Mouse (Mus musculus) forebrain, embryonic 11.5 days (tissue): ENCODE measurements around the gene Med28. TPM values are rescaled to one million over a fixed set of nuclear protein-coding genes. Genes with fewer than 3 reads are reported as not detected.
A peak's percentile ranks its signal among the peaks of the same experiment; 100 is the strongest.

ENCODE experiments used
- ATAC-seq: fragments of 200-750 bp; cut with Nextera tagmentation; replicated peaks from 2 replicates; pipeline ENCODE4 v1.8.0; 2017; ENCODE audit warnings: moderate TSS enrichment; ENCODE audit not compliant: low FRiP score
- DNase-seq: peaks from one replicate; pipeline ENCODE4 v3.0.0-alpha.2; 2017; ENCODE audit warnings: low spot score
- H3K27ac ChIP-seq: fragments of 300-500 bp; sonication (generic); 2 replicates; pipeline ENCODE4 v1.5.1; 2014; ENCODE audit warnings: low read depth, low read length
- H3K27me3 ChIP-seq: fragments of 300-500 bp; sonication (generic); 2 replicates; pipeline ENCODE4 v1.6.1; 2014; ENCODE audit warnings: mild to moderate bottlenecking, low read length, mixed read lengths; ENCODE audit not compliant: control insufficient read depth, insufficient read depth
- H3K36me3 ChIP-seq: fragments of 300-500 bp; sonication (generic); 2 replicates; pipeline ENCODE4 v1.6.1; 2014; ENCODE audit warnings: mild to moderate bottlenecking, low read length, moderate library complexity, mixed read lengths; ENCODE audit not compliant: control insufficient read depth, insufficient read depth
- H3K4me1 ChIP-seq: fragments of 300-500 bp; sonication (generic); replicated peaks from 2 replicates; pipeline ENCODE4 v1.6.1; 2014; ENCODE audit warnings: low read length, mixed read lengths; ENCODE audit not compliant: control insufficient read depth, insufficient read depth
- H3K4me2 ChIP-seq: fragments of 300-500 bp; sonication (generic); 2 replicates; pipeline ENCODE4 v1.6.1; 2014; ENCODE audit warnings: low read depth, mild to moderate bottlenecking, low read length, moderate library complexity, mixed read lengths; ENCODE audit not compliant: severe bottlenecking
- H3K4me3 ChIP-seq: fragments of 300-500 bp; sonication (generic); 2 replicates; pipeline ENCODE4 v1.5.1; 2014; ENCODE audit warnings: low read depth, low read length
- H3K9ac ChIP-seq: fragments of 300-500 bp; sonication (generic); 2 replicates; pipeline ENCODE4 v1.6.1; 2014; ENCODE audit warnings: low read length
- H3K9me3 ChIP-seq: fragments of 300-500 bp; sonication (generic); 2 replicates; pipeline ENCODE4 v1.6.1; 2016; ENCODE audit warnings: low read length, mixed read lengths; ENCODE audit not compliant: control insufficient read depth
- WGBS: fragments of 180-500 bp; shearing (Covaris S2); extraction: QIAGEN DNeasy Blood & Tissue Kit; methylation state at CpG from one replicate; pipeline ENCODE4 v1.1.7; 2014; 5-methylcytosine and 5-hydroxymethylcytosine counted together
- polyA plus RNA-seq: library from polyadenylated mRNA; unstranded; fragments of >200 nt; fragmentation: Nextera tagmentation; extraction: Ambion mirVana; gene quantifications from 2 replicates; pipeline ENCODE4 v1.2.1, GENCODE M21; 2014

Gene Med28
- polyA plus RNA-seq, 1 experiment from 2014 or later, result 285 TPM

- DNase-seq (no peak), ATAC-seq (no peak)
- Histone ChIP-seq H3K27ac (no peak overlapping the region), H3K4me1 (0 out of 2 replicates have a peak, but pooled peaks cover 4% of the 10 kb centered on the region), H3K4me3 (no peak overlapping the region), H3K9me3 (no peaks in the 10 kb centered on the region), H3K36me3 (no peaks in the 10 kb centered on the region; the same call in 1 of the 2 replicates), H3K9ac (no peak overlapping the region), H3K27me3 (no peaks in the 10 kb centered on the region), H3K4me2 (no peak overlapping the region)
These were observed 24.0 kb upstream of the Med28 start for GRCm38 (mm10) chr5:45496042-45496441.

DNA sequence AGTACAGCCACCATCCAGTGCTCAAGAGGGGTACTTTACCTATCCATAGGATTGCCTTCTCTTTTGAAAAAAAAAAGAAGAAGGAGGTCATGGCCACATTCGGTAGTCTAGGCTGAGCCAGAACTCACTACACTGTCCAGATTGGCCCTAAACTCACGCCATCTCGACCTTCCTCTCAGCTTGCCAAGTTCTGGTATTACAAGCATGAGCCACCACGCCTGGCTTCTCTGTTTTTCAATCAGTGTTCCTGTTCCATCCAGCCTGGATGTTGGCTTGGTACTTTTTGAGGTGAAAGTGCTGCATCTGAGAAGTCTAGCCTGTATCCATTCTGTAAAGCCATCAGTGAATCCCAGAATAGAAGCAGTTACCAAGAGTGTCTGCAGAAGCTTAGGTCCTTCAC lies 23.6 kb upstream of the Med28 start:
- WGBS, result 91% methylated on average over 4 of the region's 4 CpGs
- Histone ChIP-seq H3K4me1 (0 out of 2 replicates have a peak, but pooled peaks cover 4% of the 10 kb centered on the region), H3K27ac (no peak overlapping the region), H3K4me2 (no peak overlapping the region), H3K4me3 (no peak overlapping the region), H3K9me3 (no peaks in the 10 kb centered on the region), H3K9ac (no peak overlapping the region), H3K27me3 (no peaks in the 10 kb centered on the region), H3K36me3 (no peaks in the 10 kb centered on the region; the same call in 1 of the 2 replicates)
- no peak for ATAC-seq
- no peak for DNase-seq

DNA sequence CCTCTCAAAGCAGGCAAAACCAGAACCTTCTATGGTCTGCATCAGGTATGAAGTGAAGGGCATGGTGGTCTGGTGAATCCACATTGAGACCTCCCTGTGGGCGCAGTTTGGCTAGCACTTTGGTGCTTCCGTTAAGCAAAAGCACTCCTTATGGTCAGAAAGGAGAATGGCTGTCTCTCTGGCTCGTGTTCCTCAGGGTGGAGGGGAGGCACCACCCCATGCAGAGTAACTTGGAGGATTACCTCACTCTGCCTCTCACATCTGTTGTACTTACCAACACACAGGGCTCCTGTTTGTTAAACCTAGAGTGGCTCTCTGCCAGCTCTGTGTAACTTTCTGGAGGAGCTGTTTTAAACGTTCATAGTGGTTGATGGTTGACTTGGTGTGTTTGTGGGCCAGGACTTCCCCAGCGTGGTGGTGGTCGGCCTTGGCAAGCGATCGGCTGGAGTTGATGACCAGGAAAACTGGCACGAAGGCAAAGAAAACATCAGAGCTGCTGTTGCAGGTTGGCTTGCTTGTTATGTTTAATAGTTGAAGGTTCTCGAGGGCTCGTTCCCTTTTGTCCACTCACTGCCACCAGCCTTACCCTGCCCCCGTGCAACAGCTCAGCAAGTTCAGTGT lies 23.0 kb upstream of the Med28 start:
- no peak overlapping the region for H3K4me2 ChIP-seq
- WGBS, result 91% methylated on average over 12 of the region's 12 CpGs
- no peaks in the 10 kb centered on the region for H3K27me3 ChIP-seq
- no peak overlapping the region for H3K4me3 ChIP-seq
- H3K9me3 ChIP-seq, result no peaks in the 10 kb centered on the region
- DNase-seq (no peak), ATAC-seq (no peak)
- H3K36me3 ChIP-seq, result no peaks in the 10 kb centered on the region; the same call in 1 of the 2 replicates
- 0 out of 2 replicates have a peak, but pooled peaks cover 4% of the 10 kb centered on the region for H3K4me1 ChIP-seq
- no peak overlapping the region for H3K27ac ChIP-seq
- H3K9ac ChIP-seq, result no peak overlapping the region

DNA sequence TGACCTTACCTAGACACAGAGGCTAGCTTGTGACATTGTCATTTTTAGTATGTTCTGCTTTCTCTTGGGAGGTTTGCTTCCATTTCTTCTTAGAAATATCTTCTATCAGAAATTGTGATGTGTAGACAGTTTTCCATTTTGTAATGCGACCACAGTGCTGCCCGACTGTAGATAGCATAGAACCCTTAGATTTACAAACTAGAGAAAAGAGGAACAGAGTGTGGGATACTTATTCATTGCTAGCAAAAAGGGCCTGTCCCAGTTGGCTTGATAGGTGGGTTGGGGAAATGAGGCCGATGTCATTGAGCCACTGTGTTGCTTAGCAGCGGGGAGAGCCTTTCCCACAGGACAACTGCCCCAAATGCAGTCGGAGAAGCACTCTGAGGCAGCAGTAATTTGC lies 22.5 kb upstream of the Med28 start:
- Histone ChIP-seq H3K9ac (no peak overlapping the region), H3K9me3 (no peaks in the 10 kb centered on the region), H3K4me3 (no peak overlapping the region), H3K36me3 (no peaks in the 10 kb centered on the region; the same call in 1 of the 2 replicates), H3K27ac (no peak overlapping the region), H3K4me2 (no peak overlapping the region), H3K4me1 (0 out of 2 replicates have a peak, but pooled peaks cover 4% of the 10 kb centered on the region), H3K27me3 (no peaks in the 10 kb centered on the region)
- 93% methylated on average over 5 of the region's 5 CpGs for WGBS
- DNase-seq, result no peak
- ATAC-seq, result no peak

DNA sequence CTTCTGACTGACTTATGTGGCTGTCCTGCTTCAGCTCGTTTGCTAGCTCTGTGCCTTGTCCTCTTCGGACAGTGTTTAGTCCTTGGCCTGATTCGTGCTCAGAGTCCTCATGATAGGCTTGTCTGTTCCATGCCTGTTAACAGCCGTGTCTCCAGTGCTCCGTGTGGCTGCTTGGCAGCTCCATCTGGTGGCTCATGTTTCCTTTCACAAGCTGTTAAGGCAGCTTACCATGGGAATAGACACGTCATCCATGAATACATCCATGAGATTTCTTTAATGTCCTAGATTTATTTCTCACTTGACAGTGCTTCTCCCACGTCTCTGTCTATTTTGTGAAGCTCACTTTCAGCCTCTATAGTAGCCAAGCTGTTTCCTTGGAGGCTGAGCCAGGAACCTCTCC lies 10.0 kb upstream of the Med28 start:
- no peaks in the 10 kb centered on the region for H3K9me3 ChIP-seq
- no peak for ATAC-seq
- no peak overlapping the region for H3K4me3 ChIP-seq
- no peak overlapping the region for H3K27ac ChIP-seq
- H3K4me1 ChIP-seq, result no peaks in the 10 kb centered on the region
- H3K4me2 ChIP-seq, result no peak overlapping the region
- no peak overlapping the region for H3K9ac ChIP-seq
- no peaks in the 10 kb centered on the region; the same call in 1 of the 2 replicates for H3K36me3 ChIP-seq
- DNase-seq, result no peak
- no peaks in the 10 kb centered on the region for H3K27me3 ChIP-seq
- WGBS, result 85% methylated on average over 7 of the region's 7 CpGs

- no peak overlapping the region for H3K9ac ChIP-seq
- no peaks in the 10 kb centered on the region; the same call in 1 of the 2 replicates for H3K36me3 ChIP-seq
- H3K4me2 ChIP-seq, result no peak overlapping the region
- DNase-seq (peak; percentile 29), ATAC-seq (no peak)
- H3K27me3 ChIP-seq, result no peaks in the 10 kb centered on the region
- H3K27ac ChIP-seq, result no peak overlapping the region
- H3K4me1 ChIP-seq, result no peaks in the 10 kb centered on the region
- H3K9me3 ChIP-seq, result no peaks in the 10 kb centered on the region
- H3K4me3 ChIP-seq, result no peak overlapping the region
- WGBS, result 91% methylated on average over 6 of the region's 6 CpGs
These were observed 7.1 kb upstream of the Med28 start for GRCm38 (mm10) chr5:45512908-45513307.

DNA sequence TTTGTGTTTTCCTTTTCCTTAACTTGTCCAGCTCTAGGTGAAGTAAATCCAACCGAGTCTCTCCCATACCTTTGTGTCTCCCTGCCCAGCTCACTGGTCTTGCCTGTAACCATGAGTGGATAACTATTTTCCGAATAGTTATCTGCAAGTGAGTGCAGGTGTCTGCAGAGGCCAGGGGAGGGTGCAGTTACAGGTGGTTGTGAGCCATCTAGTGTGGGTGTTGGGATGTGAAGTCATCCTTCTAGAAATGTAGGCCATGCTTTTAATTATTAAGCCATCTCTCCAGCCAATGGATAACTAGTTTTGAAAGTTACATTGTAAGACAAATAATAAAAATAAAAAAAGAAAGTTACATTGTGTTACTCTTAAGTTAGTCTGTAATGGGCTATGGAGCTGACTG lies 6.5 kb upstream of the Med28 start:
- no peaks in the 10 kb centered on the region; the same call in 1 of the 2 replicates for H3K36me3 ChIP-seq
- WGBS, result 91% methylated on average over 2 of the region's 2 CpGs
- no peaks in the 10 kb centered on the region for H3K27me3 ChIP-seq
- no peak overlapping the region for H3K9ac ChIP-seq
- H3K4me1 ChIP-seq, result no peaks in the 10 kb centered on the region
- DNase-seq (peak; percentile 31), ATAC-seq (no peak)
- no peak overlapping the region for H3K4me2 ChIP-seq
- H3K27ac ChIP-seq, result no peak overlapping the region
- no peak overlapping the region for H3K4me3 ChIP-seq
- no peaks in the 10 kb centered on the region for H3K9me3 ChIP-seq

DNA sequence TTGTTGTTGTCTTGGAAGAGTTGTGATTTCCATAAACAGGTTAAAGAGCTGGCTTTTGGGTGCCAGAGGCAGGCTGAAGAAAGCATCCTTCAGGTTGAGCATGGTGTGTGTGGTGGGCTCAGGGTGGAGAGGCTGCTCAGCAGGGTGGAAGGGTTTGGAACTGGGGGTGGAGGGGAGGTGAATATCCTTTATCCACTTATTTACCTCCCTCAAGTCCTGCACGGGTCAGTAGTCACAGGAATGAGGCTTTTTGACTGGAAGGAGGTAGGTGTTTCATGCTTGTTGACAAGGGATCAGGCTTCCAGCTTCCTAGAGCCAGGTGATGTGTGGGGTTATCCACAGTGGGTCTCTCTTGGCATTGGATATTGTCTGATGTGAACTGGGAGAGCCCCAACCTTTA lies 5.4 kb upstream of the Med28 start:
- H3K4me2 ChIP-seq, result no peak overlapping the region
- H3K4me1 ChIP-seq, result no peaks in the 10 kb centered on the region
- DNase-seq (no peak), ATAC-seq (no peak)
- H3K9ac ChIP-seq, result no peak overlapping the region
- H3K27me3 ChIP-seq, result no peaks in the 10 kb centered on the region
- no peak overlapping the region for H3K27ac ChIP-seq
- no peaks in the 10 kb centered on the region for H3K36me3 ChIP-seq
- 73% methylated on average over 1 of the region's 1 CpGs for WGBS
- no peaks in the 10 kb centered on the region for H3K9me3 ChIP-seq
- H3K4me3 ChIP-seq, result no peak overlapping the region

- ATAC-seq (no peak), DNase-seq (no peak)
- Histone ChIP-seq H3K4me1 (no peaks in the 10 kb centered on the region), H3K4me3 (no peak overlapping the region), H3K27me3 (no peaks in the 10 kb centered on the region), H3K27ac (no peak overlapping the region), H3K36me3 (no peaks in the 10 kb centered on the region), H3K4me2 (no peak overlapping the region), H3K9me3 (no peaks in the 10 kb centered on the region), H3K9ac (no peak overlapping the region)
- WGBS, result 90% methylated on average over 10 of the region's 10 CpGs
These were observed 4.8 kb upstream of the Med28 start for GRCm38 (mm10) chr5:45515151-45515743.
